Mouse (Mus musculus) spleen, adult 2 months (tissue): ENCODE data around the gene Snrnp70. TPM values are rescaled to one million over a fixed set of nuclear protein-coding genes. Genes with fewer than 3 reads are reported as not detected.

ENCODE experiments used
- DNase-seq, 2 experiments: peaks; one replicate each; pipeline versions ENCODE4 v3.0.0 to v3.0.0-alpha.2; 2012 to 2021; ENCODE audit warnings: low spot score in 2 of 2, low read depth in 1 of 2
- H3K27ac ChIP-seq: fragments of 200-500 bp; 2 replicates; pipeline ENCODE4 v1.5.1; 2012; ENCODE audit warnings: low read length, inconsistent platforms; ENCODE audit not compliant: insufficient read depth
- H3K27me3 ChIP-seq: fragments of 200-500 bp; 2 replicates; pipeline ENCODE4 v1.6.1; 2012; ENCODE audit warnings: mild to moderate bottlenecking, moderate library complexity, low read length, inconsistent platforms; ENCODE audit not compliant: control insufficient read depth, insufficient read depth
- H3K36me3 ChIP-seq: fragments of 200-500 bp; 2 replicates; pipeline ENCODE4 v1.6.1; 2012; ENCODE audit warnings: mild to moderate bottlenecking, low read length, inconsistent platforms; ENCODE audit not compliant: control insufficient read depth, insufficient read depth
- H3K4me1 ChIP-seq: fragments of 200-500 bp; 2 replicates; pipeline ENCODE4 v1.6.1; 2011; ENCODE audit warnings: inconsistent platforms; ENCODE audit not compliant: control insufficient read depth, insufficient read depth, insufficient read length
- H3K4me3 ChIP-seq: fragments of 200-500 bp; 2 replicates; pipeline ENCODE4 v1.5.1; 2011; ENCODE audit warnings: mild to moderate bottlenecking, inconsistent platforms; ENCODE audit not compliant: insufficient read depth, insufficient read length; ENCODE audit errors: extremely low read depth
- CTCF ChIP-seq: fragments of 200-500 bp; IDR thresholded peaks from 2 replicates; pipeline ENCODE4 v1.5.1; 2011; ENCODE audit warnings: mild to moderate bottlenecking, inconsistent platforms; ENCODE audit not compliant: insufficient read depth, insufficient read length, insufficient replicate concordance; ENCODE audit errors: extremely low read depth
- POLR2A ChIP-seq: fragments of 200-500 bp; IDR thresholded peaks from 2 replicates; pipeline ENCODE4 v1.6.1; 2011; ENCODE audit warnings: low read depth, low read length, inconsistent platforms
- WGBS: fragments of 180-500 bp; shearing (Covaris S2); methylation state at CpG from one replicate; pipeline ENCODE4 v1.1.7; 2018; 5-methylcytosine and 5-hydroxymethylcytosine counted together
- polyA plus RNA-seq: library from polyadenylated mRNA; depleted of rRNA; stranded (reverse); fragments of >200 nt; gene quantifications from 2 replicates; pipeline ENCODE4 v1.2.3, GENCODE M21; 2012

Gene Snrnp70
- polyA plus RNA-seq, 1 experiment: 273 TPM

DNA sequence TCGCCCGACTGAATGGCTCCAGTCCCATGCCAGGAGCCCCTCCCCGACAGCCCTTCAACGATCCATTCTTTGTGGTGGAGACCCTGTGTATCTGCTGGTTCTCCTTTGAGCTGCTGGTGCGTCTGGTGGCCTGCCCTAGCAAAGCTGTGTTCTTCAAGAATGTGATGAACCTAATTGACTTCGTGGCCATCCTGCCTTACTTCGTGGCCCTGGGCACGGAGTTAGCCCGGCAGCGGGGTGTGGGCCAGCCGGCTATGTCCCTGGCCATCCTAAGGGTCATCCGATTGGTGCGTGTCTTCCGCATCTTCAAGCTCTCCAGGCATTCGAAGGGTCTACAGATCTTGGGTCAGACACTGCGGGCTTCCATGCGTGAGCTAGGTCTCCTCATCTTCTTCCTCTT, 13.4 kb upstream of the Snrnp70 start:
- no peak for TF ChIP-seq POLR2A
- TF ChIP-seq CTCF: no peak
- Histone ChIP-seq H3K4me3 (no peak overlapping the region), H3K36me3 (no peaks in the 10 kb centered on the region), H3K27ac (no peak overlapping the region), H3K4me1 (peaks cover 9% of the 10 kb centered on the region), H3K27me3 (peaks cover 17% of the 10 kb centered on the region)
- WGBS: 89% methylated on average over 17 of the region's 17 CpGs
- DNase-seq: no peak

DNA sequence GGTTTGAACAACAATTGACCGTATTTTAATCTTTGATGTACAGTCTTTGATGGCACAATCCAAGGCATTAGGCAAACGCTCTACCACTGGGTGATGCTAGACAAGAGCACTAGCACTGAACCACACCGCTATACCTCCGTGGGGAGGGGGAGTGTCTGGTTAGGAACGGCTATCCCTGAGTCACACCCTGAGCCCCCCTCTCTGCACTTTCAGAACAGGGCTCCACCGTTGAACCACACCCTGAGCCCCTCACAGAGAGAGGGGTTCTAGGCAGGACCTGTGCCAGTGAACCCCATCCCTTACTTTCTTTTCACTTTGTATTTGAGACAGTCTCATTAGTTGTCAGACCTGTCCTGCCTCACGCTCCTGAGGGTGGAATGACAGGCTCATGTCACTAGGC, 12.8 kb upstream of the Snrnp70 start:
- WGBS: 75% methylated on average over 7 of the region's 7 CpGs
- Histone ChIP-seq H3K36me3 (no peaks in the 10 kb centered on the region), H3K27me3 (peaks cover 13% of the 10 kb centered on the region), H3K27ac (no peak overlapping the region), H3K4me1 (peaks cover 6% of the 10 kb centered on the region; the same call in 1 of the 2 replicates), H3K4me3 (no peak overlapping the region)
- TF ChIP-seq CTCF (no peak), POLR2A (no peak)
- no peak for DNase-seq

DNA sequence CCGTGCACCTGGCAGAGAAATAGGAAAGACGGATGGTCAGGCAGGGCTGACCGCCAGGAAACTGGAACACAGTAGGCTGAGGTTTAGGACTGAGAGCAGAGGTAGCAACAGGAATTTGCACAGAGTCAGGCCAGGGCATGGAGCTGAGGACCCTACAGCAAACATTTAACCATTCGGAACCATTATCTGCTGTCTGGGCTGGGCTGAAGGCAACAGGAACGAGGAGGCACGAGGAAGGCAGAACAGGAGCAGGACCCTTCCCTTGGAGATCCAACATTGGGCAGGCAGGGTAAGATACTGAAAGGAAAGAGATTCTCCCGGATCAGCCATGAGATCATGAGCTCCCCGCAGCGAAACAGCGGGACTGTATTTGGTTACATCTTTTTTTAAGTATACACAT, 12.3 kb upstream of the Snrnp70 start:
- Histone ChIP-seq H3K27me3 (peaks cover 12% of the 10 kb centered on the region), H3K27ac (no peak overlapping the region), H3K4me3 (no peak overlapping the region), H3K36me3 (no peaks in the 10 kb centered on the region), H3K4me1 (peaks cover 5% of the 10 kb centered on the region; the same call in 1 of the 2 replicates)
- no peak for DNase-seq
- 78% methylated on average over 10 of the region's 10 CpGs for WGBS
- TF ChIP-seq POLR2A (no peak), CTCF (no peak)

DNA sequence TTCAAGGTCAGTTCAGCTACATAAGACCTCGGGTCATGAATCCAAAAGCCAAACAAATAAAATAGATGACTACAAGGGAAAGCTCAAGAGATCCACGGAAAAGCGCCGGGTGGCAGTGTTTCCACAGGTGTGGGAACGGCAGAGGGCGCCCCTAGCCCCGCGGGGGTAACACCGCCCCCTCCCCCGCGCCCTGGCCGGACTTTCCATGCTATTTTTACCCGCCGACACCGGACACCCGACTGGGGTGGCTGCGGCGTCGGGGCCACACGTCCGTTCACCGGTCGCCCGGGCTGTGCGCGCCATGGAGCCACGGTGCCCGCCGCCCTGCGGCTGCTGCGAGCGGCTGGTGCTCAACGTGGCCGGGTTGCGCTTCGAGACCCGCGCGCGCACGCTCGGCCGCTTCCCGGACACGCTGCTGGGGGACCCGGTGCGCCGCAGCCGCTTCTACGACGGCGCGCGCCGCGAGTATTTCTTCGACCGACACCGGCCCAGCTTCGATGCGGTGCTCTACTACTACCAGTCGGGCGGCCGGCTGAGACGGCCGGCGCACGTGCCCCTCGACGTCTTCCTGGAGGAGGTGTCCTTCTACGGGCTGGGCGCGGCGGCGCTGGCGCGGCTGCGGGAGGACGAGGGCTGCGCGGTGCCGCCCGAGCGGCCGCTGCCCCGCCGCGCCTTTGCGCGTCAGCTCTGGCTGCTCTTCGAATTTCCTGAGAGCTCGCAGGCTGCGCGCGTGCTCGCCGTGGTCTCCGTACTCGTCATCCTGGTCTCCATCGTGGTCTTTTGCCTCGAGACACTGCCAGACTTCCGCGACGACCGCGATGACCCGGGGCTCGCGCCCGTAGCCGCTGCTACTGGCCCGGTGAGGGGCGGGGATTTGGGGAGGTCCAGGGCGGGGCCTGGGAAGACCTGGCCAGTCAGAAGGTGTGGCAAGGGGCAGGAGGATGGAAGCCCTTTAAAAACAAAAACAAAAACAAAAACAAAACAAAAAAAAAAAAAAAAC, 10.9 kb upstream of the Snrnp70 start:
- Histone ChIP-seq H3K36me3 (no peaks in the 10 kb centered on the region), H3K4me3 (peak overlapping the region; percentile 16; the same call in 1 of the 2 replicates), H3K27me3 (peaks cover 12% of the 10 kb centered on the region), H3K4me1 (peaks cover 5% of the 10 kb centered on the region; the same call in 1 of the 2 replicates), H3K27ac (no peak overlapping the region)
- no peak for DNase-seq
- no peak for TF ChIP-seq POLR2A
- no peak for TF ChIP-seq CTCF
- WGBS: 2% methylated on average over 113 of the region's 114 CpGs

DNA sequence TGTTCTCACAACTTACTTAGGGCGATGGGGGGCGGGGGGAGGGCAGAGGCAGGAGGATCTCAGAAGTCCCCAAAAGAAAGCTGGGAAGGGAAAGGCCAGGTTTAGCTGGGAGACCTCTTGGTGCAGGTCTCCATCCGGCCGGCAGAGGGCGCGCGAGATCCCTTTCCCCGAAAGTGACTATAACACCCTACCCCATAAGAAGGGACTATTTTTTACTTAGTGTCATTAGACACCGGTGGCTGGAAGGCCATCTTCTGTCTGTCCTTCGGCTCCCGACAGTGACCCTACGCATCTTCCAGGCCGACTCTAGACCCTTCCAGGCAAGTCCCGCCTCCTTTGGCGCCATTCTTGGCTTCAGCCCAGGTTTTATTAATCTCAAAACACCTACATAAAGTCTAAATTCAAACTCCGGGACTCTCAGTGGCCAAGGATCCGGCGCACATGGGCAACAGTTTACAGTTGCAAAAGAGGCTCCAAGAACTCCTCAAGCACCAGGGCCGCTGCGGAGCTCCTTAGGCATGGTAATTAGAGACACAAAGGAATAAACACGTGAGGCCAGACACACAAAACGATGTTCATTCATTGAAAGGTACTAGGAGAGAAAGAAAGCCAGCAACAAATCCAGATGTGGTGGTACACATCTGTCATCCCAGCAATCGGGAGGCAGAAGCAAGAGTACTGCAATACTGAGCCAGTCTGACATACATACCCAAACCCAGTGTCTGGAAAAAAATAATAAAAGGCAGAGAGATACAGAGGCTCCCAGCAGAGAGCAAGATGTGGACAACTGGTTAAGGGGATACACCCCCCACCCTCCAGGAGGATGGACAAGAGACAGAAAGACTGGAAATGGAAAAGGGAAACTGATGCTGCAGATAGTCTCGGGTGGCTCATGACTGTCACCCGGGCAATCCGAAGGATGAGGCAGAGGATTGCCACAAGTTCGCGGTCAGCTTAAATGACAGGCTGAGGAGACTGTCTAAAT, 9.8 kb upstream of the Snrnp70 start, which contains the start of gene Kcna7:
Kcna7 (plus strand) TSS at position 563 of the 985 bp plus-strand sequence.
- peaks cover 12% of the 10 kb centered on the region for H3K27me3 ChIP-seq
- peaks cover 5% of the 10 kb centered on the region; the same call in 1 of the 2 replicates for H3K4me1 ChIP-seq
- H3K4me3 ChIP-seq: no peak within 1 kb of the TSS; the same call in 1 of the 2 replicates
- 11% methylated on average over 28 of the region's 28 CpGs for WGBS
- H3K27ac ChIP-seq: no peak within 1 kb of the TSS
- peak; percentile 96 for TF ChIP-seq CTCF
- no peak for TF ChIP-seq POLR2A
- peak; percentile 22 to 75 for DNase-seq
- no peaks in the 10 kb centered on the region for H3K36me3 ChIP-seq

DNA sequence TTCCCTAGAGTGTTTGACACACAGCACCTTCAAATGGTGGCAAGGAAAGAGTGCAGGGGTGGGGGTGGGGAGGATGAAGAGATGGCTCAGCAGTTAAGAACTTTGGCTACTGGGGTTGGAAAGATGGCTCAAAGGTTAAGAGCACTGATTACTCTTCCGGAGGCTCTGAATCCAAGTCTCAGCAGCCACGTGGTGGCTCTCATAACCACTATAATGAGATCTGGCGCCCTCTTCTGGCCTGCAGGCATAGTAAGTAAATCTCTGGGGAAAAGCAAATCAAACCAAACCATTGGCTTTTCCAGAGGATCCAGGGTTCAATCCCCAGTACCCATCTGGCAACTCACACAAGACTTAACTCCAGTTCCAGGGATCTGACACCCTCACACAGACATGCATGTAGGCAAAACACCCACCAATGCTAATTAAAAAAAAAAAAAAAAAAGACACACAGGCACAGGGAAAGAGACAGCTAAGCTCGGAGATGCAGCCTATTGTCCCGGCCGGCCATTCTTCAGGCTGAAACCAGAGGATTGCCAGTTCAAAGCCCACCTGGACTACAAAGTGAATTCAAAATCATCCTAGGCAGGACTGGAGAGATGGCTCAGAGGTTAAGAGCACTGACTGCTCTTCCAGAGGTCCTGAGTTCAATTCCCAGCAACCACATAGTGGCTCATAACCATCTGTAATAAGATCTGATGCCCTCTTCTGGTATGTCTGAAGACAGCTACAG, 8.2 kb upstream of the Snrnp70 start:
- Histone ChIP-seq H3K36me3 (no peaks in the 10 kb centered on the region), H3K4me3 (no peak overlapping the region), H3K4me1 (peaks cover 5% of the 10 kb centered on the region; the same call in 1 of the 2 replicates), H3K27ac (no peak overlapping the region), H3K27me3 (peaks cover 12% of the 10 kb centered on the region)
- peak; percentile 59 to 60 for DNase-seq
- TF ChIP-seq POLR2A (no peak), CTCF (peak; percentile 36; the same call in 1 of the 2 replicates)
- 38% methylated on average over 6 of the region's 6 CpGs for WGBS
